Mouse (Mus musculus): ENCODE data around the gene Ifngr2.

Ifngr2 gene

GRCm38 (mm10) chr16:91565292-91565951, 18.6 kb downstream of the Ifngr2 start:
- no peak for DNase-seq (ENCODE audit: low spot score)

- no peak for DNase-seq (ENCODE audit: low spot score)
These were observed 19.1 kb downstream of the Ifngr2 start for GRCm38 (mm10) chr16:91566002-91566401.

GRCm38 (mm10) chr16:91568960-91569359, 22.1 kb downstream of the Ifngr2 start:
- no peak for DNase-seq (ENCODE audit: low spot score)

- DNase-seq (ENCODE audit: low spot score) = no peak
These were observed 24.2 kb downstream of the Ifngr2 start for GRCm38 (mm10) chr16:91571105-91571504.

- DNase-seq (ENCODE audit: low spot score) = no peak
These were observed 28.3 kb downstream of the Ifngr2 start for GRCm38 (mm10) chr16:91575151-91575550.

GRCm38 (mm10) chr16:91578980-91579720, 32.3 kb downstream of the Ifngr2 start:
- no peak for DNase-seq (ENCODE audit: low spot score)

- DNase-seq (ENCODE audit: low spot score) = peak; percentile 62
These were observed 35.4 kb downstream of the Ifngr2 start for GRCm38 (mm10) chr16:91582307-91582706.

GRCm38 (mm10) chr16:91585617-91586016, 38.7 kb downstream of the Ifngr2 start:
- DNase-seq (ENCODE audit: low spot score) = no peak

- DNase-seq (ENCODE audit: low spot score) = no peak
These were observed 39.4 kb downstream of the Ifngr2 start for GRCm38 (mm10) chr16:91586244-91586643.

- no peak for DNase-seq (ENCODE audit: low spot score)
These were observed 41.0 kb downstream of the Ifngr2 start for GRCm38 (mm10) chr16:91587730-91588453.

- no peak for DNase-seq (ENCODE audit: low spot score)
These were observed 41.8 kb downstream of the Ifngr2 start for GRCm38 (mm10) chr16:91588703-91589102.

GRCm38 (mm10) chr16:91592162-91592561, 45.3 kb downstream of the Ifngr2 start:
- DNase-seq (ENCODE audit: low spot score) = no peak

- no peak for DNase-seq (ENCODE audit: low spot score)
These were observed 46.4 kb downstream of the Ifngr2 start for GRCm38 (mm10) chr16:91593262-91593661.

- DNase-seq (ENCODE audit: low spot score) = no peak
These were observed 48.2 kb downstream of the Ifngr2 start for GRCm38 (mm10) chr16:91595076-91595475.

GRCm38 (mm10) chr16:91596397-91596778, 49.5 kb downstream of the Ifngr2 start:
- peak; percentile 37 for DNase-seq (ENCODE audit: low spot score)

GRCm38 (mm10) chr16:91596779-91597671, 50.2 kb downstream of the Ifngr2 start:
- DNase-seq (ENCODE audit: low spot score) = no peak

- DNase-seq (ENCODE audit: low spot score) = peak; percentile 96
These were observed 50.8 kb downstream of the Ifngr2 start, which contains the start of gene Tmem50b for GRCm38 (mm10) chr16:91597672-91598010. Tmem50b (minus strand) TSS chr16:91597800.

GRCm38 (mm10) chr16:91599242-91599641, 52.4 kb downstream of the Ifngr2 start:
- no peak for DNase-seq (ENCODE audit: low spot score)

GRCm38 (mm10) chr16:91601081-91601480, 54.2 kb downstream of the Ifngr2 start:
- DNase-seq (ENCODE audit: low spot score) = no peak

GRCm38 (mm10) chr16:91601693-91602092, 54.8 kb downstream of the Ifngr2 start:
- DNase-seq (ENCODE audit: low spot score) = no peak

GRCm38 (mm10) chr16:91605156-91605555, 58.3 kb downstream of the Ifngr2 start:
- no peak for DNase-seq (ENCODE audit: low spot score)

GRCm38 (mm10) chr16:91606958-91607357, 60.1 kb downstream of the Ifngr2 start:
- DNase-seq (ENCODE audit: low spot score) = no peak
